Mouse (Mus musculus): ENCODE data around the gene Rassf1. TPM values are rescaled to one million over a fixed set of nuclear protein-coding genes. Genes with fewer than 3 reads are reported as not detected.

The Rassf1 gene
- polyA plus RNA-seq, 1 experiment: 50.8 TPM

DNA sequence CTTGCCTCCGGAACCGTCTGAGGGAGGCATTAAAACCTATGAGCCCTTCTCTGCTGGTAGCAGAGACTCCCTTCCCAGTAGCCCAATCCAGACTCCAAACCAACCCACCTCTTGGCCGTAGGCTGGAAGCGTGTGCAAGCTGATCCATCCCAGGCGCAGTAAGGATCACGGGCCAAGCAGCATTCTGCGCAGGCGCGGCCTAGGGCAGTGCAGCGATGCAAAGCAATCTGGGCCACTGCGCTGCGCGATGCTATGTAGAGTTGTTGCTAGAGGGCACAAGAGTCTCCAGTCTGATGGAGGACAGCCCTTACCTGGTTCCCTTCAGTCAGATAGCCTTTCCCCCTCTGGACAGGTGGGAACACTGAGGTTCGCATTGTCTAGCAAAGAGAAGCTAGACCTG lies 48.5 kb downstream of the Rassf1 start:
- H3K27ac ChIP-seq (ENCODE audit: control insufficient read depth, insufficient read depth, low read length): no peak overlapping the region
- no peak for DNase-seq
- no peaks in the 10 kb centered on the region for H3K36me3 ChIP-seq (ENCODE audit: control insufficient read depth, insufficient read depth, low read length)
- H3K4me3 ChIP-seq (ENCODE audit: control insufficient read depth, insufficient read depth, low read length): no peak overlapping the region
- peaks cover 14% of the 10 kb centered on the region for H3K4me1 ChIP-seq (replicated peaks; ENCODE audit: control insufficient read depth, insufficient read depth, low read length)
- TF ChIP-seq POLR2A (IDR thresholded peaks at IDR 0.05; ENCODE audit: control insufficient read depth, extremely low read depth, insufficient read depth, low read length, poor library complexity): no peak
- no peak for TF ChIP-seq CTCF (IDR thresholded peaks at IDR 0.05; ENCODE audit: borderline replicate concordance, control insufficient read depth, extremely low read depth, insufficient read depth, low read length, poor library complexity)
- WGBS: 93% methylated on average over 14 of the region's 14 CpGs
- H3K27me3 ChIP-seq (ENCODE audit: control insufficient read depth, insufficient read depth, low read length): no peaks in the 10 kb centered on the region

DNA sequence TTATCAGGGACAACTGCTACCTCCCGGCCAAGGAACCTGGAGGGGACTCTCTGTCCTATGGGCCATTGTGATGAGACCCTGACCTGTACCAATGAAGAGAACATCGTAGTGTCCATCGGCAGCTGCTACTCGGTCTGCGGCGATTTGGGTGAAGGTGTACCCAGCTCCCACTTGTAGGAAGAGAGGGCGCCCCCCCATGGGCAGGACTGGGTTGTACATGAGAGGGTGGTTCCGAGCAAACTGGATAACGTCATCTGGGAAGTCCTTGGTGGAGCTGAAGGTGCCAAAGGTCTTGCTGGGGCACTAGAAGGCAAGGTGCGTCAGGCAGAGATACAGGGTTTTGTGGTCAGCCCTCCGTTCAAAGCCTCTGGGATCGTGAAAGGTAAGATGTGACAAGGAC lies 49.4 kb downstream of the Rassf1 start:
- TF ChIP-seq POLR2A (IDR thresholded peaks at IDR 0.05; ENCODE audit: control insufficient read depth, extremely low read depth, insufficient read depth, low read length, poor library complexity) (no peak), CTCF (IDR thresholded peaks at IDR 0.05; ENCODE audit: borderline replicate concordance, control insufficient read depth, extremely low read depth, insufficient read depth, low read length, poor library complexity) (no peak)
- Histone ChIP-seq H3K27ac (ENCODE audit: control insufficient read depth, insufficient read depth, low read length) (no peak overlapping the region), H3K27me3 (ENCODE audit: control insufficient read depth, insufficient read depth, low read length) (no peaks in the 10 kb centered on the region), H3K4me1 (replicated peaks; ENCODE audit: control insufficient read depth, insufficient read depth, low read length) (peaks cover 14% of the 10 kb centered on the region), H3K36me3 (ENCODE audit: control insufficient read depth, insufficient read depth, low read length) (no peaks in the 10 kb centered on the region), H3K4me3 (ENCODE audit: control insufficient read depth, insufficient read depth, low read length) (no peak overlapping the region)
- no peak for DNase-seq
- WGBS: 82% methylated on average over 12 of the region's 12 CpGs

DNA sequence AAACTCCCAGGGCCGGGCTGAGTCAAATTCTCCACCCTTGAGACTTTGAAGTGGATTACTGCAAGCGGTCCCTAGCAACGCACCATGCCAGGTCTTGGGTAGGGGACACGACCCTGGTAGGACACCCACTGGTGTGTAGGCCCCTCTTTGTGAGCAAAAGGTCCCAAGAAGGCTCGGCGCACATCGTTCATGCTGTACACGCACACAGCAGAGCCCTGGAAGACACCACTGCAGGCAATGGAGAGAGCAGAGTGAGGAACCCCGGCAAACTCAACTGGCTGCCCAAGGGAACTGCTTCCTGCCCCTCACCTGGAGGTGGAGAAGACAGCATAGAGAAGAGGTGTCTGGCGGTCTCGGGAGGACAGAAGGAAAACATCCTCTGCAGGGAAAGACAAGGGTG lies 49.9 kb downstream of the Rassf1 start:
- H3K4me1 ChIP-seq (replicated peaks; ENCODE audit: control insufficient read depth, insufficient read depth, low read length): peaks cover 14% of the 10 kb centered on the region
- 87% methylated on average over 11 of the region's 11 CpGs for WGBS
- no peak for DNase-seq
- no peaks in the 10 kb centered on the region for H3K36me3 ChIP-seq (ENCODE audit: control insufficient read depth, insufficient read depth, low read length)
- no peaks in the 10 kb centered on the region for H3K27me3 ChIP-seq (ENCODE audit: control insufficient read depth, insufficient read depth, low read length)
- no peak overlapping the region for H3K27ac ChIP-seq (ENCODE audit: control insufficient read depth, insufficient read depth, low read length)
- H3K4me3 ChIP-seq (ENCODE audit: control insufficient read depth, insufficient read depth, low read length): no peak overlapping the region
- TF ChIP-seq POLR2A (IDR thresholded peaks at IDR 0.05; ENCODE audit: control insufficient read depth, extremely low read depth, insufficient read depth, low read length, poor library complexity) (no peak), CTCF (IDR thresholded peaks at IDR 0.05; ENCODE audit: borderline replicate concordance, control insufficient read depth, extremely low read depth, insufficient read depth, low read length, poor library complexity) (no peak)

DNA sequence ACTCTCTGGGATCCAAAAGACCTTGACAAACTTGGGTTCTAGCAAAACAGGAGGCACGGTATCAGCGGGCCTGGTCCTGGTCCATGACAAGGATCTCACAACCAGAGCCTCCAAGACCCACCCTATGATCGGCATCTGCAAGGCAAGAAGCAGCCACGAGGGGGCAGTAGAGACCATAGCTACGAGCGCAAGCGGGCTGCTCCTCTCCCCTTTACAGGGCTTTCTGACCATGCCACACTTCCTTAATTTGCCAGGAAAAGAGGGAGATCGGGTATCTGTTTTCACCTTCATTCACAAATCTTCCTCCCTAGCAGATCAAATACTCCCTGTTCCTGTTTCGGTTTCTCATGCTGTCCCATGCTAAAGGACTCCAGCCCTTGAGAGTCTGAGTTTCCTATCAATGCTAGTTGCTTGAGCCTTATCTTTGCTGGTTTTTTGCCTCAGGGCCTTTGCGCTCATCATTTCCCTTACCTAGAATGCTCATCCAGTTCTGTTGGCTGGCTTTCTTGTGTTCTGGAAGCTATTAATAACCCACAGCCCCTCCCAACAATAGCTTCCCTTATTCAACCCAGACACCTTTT lies 50.8 kb downstream of the Rassf1 start:
- no peaks in the 10 kb centered on the region for H3K36me3 ChIP-seq (ENCODE audit: control insufficient read depth, insufficient read depth, low read length)
- no peak overlapping the region for H3K4me3 ChIP-seq (ENCODE audit: control insufficient read depth, insufficient read depth, low read length)
- no peak overlapping the region for H3K27ac ChIP-seq (ENCODE audit: control insufficient read depth, insufficient read depth, low read length)
- TF ChIP-seq POLR2A (IDR thresholded peaks at IDR 0.05; ENCODE audit: control insufficient read depth, extremely low read depth, insufficient read depth, low read length, poor library complexity): no peak
- peak; percentile 94 for TF ChIP-seq CTCF (IDR thresholded peaks at IDR 0.05; ENCODE audit: borderline replicate concordance, control insufficient read depth, extremely low read depth, insufficient read depth, low read length, poor library complexity)
- peaks cover 14% of the 10 kb centered on the region for H3K4me1 ChIP-seq (replicated peaks; ENCODE audit: control insufficient read depth, insufficient read depth, low read length)
- DNase-seq: peak; percentile 92
- 5% methylated on average over 10 of the region's 10 CpGs for WGBS
- no peaks in the 10 kb centered on the region for H3K27me3 ChIP-seq (ENCODE audit: control insufficient read depth, insufficient read depth, low read length)

DNA sequence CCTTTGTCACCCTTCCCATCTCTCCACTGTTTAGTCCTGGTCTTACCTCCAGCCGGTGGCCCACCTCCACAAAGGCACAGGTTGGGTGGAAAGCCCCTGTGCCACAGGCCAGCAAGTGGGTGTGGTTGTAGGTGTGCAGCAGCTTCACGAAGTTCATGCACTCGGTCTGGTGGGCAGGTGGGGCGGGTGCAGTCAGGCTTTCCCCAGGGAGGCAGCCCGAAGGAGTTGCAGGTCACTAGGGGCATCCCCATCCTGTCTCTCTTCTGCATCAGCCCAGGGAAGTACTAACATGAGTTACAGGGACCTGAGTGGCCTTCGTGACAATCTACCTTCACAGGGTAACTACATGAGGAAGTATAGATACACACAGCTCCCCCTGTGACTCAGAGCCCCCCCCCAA lies 51.9 kb downstream of the Rassf1 start:
- 80% methylated on average over 6 of the region's 6 CpGs for WGBS
- peaks cover 14% of the 10 kb centered on the region for H3K4me1 ChIP-seq (replicated peaks; ENCODE audit: control insufficient read depth, insufficient read depth, low read length)

DNA sequence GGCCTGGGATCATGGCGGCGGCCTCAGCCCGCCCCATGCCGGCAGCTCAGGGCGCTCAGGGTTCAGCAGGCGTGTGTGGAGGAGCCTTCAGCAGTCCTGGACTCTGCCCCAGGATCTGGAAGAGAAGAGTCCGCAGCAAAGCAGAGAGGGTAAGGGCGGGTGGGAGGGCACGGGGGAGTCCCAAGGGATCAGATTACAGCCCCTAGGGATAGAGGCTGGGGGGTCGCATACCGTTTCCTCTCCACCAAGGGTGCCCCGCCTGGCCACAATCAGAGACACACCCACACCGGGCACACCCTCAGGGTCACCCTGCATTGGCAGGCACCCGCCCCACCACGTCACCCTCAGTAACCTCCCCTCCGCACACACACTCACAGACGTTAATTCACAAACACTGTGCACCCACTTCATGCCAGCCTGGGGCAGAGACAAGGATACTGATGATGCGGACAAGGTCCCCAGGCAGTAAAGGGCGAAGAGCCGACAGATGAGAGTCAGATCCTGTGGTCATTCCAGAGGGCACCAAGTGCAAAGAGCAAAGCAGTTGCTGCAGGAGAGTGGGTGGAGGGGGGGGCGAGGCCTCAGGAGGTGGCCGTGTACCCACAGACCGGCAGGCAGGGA lies 53.8 kb downstream of the Rassf1 start:
- TF ChIP-seq POLR2A (IDR thresholded peaks at IDR 0.05; ENCODE audit: control insufficient read depth, extremely low read depth, insufficient read depth, low read length, poor library complexity) (no peak), CTCF (IDR thresholded peaks at IDR 0.05; ENCODE audit: borderline replicate concordance, control insufficient read depth, extremely low read depth, insufficient read depth, low read length, poor library complexity) (no peak)
- WGBS: 91% methylated on average over 23 of the region's 23 CpGs
- Histone ChIP-seq H3K4me1 (replicated peaks; ENCODE audit: control insufficient read depth, insufficient read depth, low read length) (peaks cover 9% of the 10 kb centered on the region), H3K4me3 (ENCODE audit: control insufficient read depth, insufficient read depth, low read length) (no peak overlapping the region), H3K27me3 (ENCODE audit: control insufficient read depth, insufficient read depth, low read length) (no peaks in the 10 kb centered on the region), H3K36me3 (ENCODE audit: control insufficient read depth, insufficient read depth, low read length) (no peaks in the 10 kb centered on the region), H3K27ac (ENCODE audit: control insufficient read depth, insufficient read depth, low read length) (no peak overlapping the region)
- no peak for DNase-seq

More for the DNA sequence above, 51.9 kb downstream of the Rassf1 start:
- H3K27me3 ChIP-seq (ENCODE audit: control insufficient read depth, insufficient read depth, low read length): no peaks in the 10 kb centered on the region
- DNase-seq: no peak
- H3K27ac ChIP-seq (ENCODE audit: control insufficient read depth, insufficient read depth, low read length): no peak overlapping the region
- no peaks in the 10 kb centered on the region for H3K36me3 ChIP-seq (ENCODE audit: control insufficient read depth, insufficient read depth, low read length)
- H3K4me3 ChIP-seq (ENCODE audit: control insufficient read depth, insufficient read depth, low read length): no peak overlapping the region
- TF ChIP-seq POLR2A (IDR thresholded peaks at IDR 0.05; ENCODE audit: control insufficient read depth, extremely low read depth, insufficient read depth, low read length, poor library complexity): no peak; the same call in 1 of the 2 replicates
- TF ChIP-seq CTCF (IDR thresholded peaks at IDR 0.05; ENCODE audit: borderline replicate concordance, control insufficient read depth, extremely low read depth, insufficient read depth, low read length, poor library complexity): no peak

Data from thymus, adult 2 months (tissue).